Mouse (Mus musculus) cerebellum, postnatal 4 days (tissue): ENCODE measurements around the gene Arf6.
"Not testable (repeated sequence)": the region's sequence is repeated elsewhere in the genome, so short reads cannot be mapped to it uniquely, and the experiment has no call there.

ENCODE experiments used
- DNase-seq, 2 experiments: peaks; one replicate each; pipeline ENCODE4 v3.0.0; 2022; ENCODE audit warnings: low spot score in 2 of 2, mixed read lengths in 1 of 2

Gene Arf6

DNA sequence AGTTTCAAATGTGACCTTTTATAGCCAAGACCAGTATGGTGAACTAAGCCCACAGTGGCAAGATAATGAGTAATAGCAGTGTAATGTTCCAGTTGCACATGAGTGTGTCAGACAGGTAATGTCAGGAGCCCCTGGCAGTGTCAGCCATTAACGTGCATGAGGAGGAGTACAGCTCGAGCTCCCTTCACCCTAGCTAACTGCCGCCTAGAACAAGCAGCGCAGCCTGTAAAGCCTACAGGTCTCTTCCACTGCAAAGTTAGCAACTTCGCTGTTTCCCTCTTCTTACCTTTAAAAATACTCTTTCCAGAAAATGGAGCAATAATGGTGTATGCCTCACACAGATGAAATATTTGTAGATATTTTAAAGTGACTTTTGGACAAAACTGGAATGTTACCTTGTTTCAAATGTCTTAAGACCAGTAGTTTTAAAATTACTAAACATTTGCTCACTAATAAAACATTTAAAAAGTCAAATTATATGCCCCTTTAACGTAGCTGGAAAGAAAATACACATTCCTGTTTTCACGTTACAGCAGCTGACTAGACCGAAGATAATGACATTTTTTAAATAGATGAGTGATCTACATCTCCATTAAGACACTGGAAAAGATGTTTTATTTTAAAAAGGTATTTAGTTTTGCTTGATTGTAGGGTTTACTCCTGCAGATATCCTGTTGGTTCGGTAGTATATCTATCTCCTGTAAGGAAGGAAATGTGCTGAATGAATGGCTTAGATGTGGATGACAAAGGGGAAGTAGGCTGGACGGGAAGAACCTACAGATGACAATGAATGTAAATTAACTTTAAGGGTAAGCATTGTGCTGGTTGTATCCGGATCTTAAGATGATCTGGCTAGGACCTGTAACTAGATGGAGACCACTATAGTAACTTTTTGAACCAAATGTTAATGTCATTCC, 2.2 kb downstream of the Arf6 start:
- no peak for DNase-seq

DNA sequence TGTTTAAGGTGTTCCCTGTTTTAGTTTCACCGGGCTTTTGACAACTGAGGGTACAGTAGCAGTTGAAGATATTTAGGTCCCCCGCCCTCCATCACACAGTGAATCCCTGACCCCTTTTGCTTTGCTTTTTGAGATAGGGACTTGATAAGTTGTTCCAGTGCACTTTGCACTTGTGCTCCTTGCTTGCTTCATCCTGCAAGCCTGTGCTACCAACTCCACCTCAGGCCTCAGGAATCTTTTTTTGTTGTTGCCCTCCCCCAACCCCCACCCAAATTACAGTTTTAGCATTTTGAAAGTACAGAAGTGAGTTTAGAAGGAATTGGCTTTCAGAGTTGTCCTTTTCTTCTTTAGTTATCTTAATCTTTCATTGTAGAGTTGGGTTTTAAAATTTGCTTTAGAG, 4.2 kb downstream of the Arf6 start:
- DNase-seq = no peak

DNA sequence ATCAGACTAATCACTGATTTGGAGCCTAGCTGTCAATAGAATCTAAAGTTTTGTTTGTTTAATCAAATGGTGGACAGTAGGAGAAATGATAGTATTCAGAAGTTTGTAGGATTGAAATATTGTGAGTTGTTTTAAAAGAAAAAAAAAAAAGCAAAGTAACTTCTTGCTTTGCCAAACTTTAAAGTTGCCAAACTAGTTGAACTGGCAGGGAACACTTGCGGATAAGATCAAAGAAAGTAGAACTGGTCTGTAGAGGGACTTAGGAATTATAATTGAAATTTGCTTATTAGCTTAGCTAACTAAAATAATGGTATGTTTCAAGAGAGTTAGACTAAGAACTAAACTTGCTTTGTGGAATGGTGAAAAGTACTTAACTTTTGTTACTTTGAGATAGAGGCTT, 5.2 kb downstream of the Arf6 start:
- no peak for DNase-seq

GRCm38 (mm10) chr12:69377636-69378035, 5.7 kb downstream of the Arf6 start:
- not testable (repeated sequence) for DNase-seq

DNA sequence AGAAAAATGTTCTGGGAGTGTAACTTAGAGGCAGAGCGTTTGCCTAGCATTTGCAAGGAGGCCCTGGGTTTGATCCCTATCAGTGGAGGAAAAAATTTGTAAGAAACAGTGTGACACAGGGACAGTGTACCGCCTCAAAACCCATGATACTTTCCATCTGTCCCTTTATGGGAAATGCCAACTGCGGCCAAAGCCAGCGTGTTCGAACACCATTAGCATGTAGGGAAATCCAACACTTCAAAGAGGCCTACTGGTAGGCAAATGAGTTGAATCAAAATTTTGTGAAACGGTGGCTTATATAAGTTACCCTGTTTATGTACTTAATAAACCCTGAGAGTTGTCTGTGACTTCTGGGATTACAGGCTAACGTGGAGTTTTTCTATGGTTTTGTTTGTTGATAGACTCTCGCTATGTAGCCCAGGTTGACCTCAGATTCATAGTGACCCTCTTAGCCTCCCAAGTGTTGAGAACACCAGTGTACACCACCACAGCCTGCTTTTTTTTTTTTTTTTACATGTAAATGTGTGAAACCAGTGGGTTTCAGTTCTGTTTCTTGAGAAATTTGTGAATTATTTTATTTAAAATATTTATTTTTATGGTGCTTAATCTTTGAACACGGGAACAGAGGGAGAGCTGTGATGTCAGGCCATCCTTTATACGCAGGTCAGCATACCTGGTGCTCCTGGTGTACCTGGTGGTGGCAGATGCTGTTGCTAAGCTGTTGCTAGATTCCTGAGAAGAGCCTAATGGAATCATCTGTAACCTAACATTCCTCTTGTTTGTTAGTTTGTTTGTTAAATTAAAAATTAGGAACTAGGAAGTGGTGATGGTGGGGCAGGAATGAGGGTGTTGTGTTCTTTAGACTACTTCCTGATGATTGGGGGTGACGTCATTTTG, 6.9 kb downstream of the Arf6 start:
- DNase-seq = no peak

- DNase-seq = no peak
Observed at GRCm38 (mm10) chr12:69382880-69383279, 10.9 kb downstream of the Arf6 start.

DNA sequence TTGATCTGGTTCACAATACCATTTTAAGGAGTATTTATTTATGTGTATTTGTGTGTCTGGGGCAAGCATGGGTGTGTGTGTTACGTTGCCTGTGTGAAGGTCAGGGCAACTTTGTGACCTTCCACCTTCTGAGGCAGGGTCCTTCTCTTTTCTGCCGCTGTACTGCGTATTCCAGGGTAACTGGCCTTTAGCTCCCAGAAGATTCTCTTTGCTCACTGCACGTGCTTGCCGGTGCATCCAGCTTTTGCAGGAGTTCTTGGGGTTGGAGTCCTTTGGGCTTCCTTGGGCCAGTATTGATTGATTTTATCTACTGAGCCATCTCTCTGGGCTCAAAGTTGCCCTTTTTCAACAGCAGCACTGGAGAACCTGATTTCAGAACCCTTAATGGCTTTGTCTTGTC, 12.7 kb downstream of the Arf6 start:
- DNase-seq = no peak

- DNase-seq = no peak
Observed at GRCm38 (mm10) chr12:69385542-69386280, 13.8 kb downstream of the Arf6 start.

DNA sequence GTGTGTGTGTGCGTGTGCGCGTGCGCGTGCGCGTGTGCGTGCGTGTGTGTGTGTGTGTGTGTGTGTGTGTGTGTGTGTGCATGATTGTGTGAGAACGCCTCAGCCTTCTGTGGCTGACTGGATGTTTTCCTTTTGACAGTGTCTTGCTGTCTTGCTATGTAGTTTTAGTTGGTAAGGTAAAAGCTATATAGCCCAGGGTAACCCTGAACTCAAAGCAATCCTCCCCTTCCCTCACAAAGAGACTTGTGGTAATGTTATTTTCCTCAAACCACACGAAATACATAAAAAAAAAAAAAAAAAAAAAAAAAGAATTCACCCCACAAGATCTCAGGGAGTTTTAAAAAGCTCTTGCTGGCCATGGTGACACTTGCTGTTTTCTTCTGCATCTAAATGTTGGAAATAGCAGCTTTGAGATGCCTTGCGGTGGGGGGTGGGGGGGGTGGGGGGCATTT, 14.4 kb downstream of the Arf6 start:
- DNase-seq = not testable (repeated sequence)

DNA sequence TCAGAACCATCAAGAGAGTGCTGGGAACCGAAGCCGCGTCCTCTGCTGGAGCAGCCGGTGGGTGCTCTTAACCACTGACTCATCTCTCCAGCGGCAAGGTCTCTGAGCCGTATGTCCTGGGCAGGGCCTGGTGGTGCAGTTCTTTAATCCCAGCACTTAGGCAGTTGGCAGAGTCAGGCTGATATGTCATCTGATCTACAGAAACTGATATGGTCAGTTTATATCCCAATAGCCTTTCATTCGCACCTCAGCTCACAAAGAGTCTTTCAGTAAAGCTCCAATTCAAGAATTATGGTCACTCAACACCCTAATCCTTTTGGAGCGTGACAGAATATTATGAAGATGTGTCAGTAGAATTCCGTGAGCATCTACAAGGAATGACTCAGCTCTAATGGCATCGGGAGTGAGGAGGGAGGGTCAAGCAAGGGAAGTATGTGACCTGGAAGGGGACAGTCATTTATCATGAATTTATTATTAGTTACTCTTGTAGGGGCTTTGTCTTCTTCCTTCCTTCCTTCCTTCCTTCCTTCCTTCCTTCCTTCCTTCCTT, 16.4 kb downstream of the Arf6 start:
- DNase-seq = no peak

GRCm38 (mm10) chr12:69389273-69389938, 17.5 kb downstream of the Arf6 start:
- DNase-seq = no peak

- no peak for DNase-seq
Observed at GRCm38 (mm10) chr12:69390000-69390698, 18.2 kb downstream of the Arf6 start.

- DNase-seq = no peak
Observed at GRCm38 (mm10) chr12:69393076-69393475, 21.1 kb downstream of the Arf6 start.

- DNase-seq = peak; percentile 26 to 79
Observed at GRCm38 (mm10) chr12:69394456-69394855, 22.5 kb downstream of the Arf6 start.

DNA sequence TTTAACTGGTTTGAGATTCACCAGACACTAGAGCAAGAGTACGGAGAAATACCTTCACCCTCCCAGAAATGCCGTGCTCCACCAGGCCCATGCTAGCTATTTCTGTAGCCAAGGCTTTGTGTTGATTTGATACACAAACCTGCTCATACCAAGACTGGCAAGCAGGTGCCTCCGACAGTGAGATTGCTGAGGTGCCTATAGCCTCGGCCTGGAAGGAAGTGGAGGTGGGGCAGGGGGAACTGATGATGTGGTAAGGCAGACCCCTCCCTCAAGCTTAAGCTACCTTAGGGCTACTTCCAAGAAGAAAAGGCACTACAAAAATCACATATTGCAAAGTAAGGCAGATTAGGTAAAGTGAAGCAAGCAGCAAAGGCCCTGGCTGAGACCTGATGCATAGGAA, 28.4 kb downstream of the Arf6 start:
- no peak for DNase-seq

GRCm38 (mm10) chr12:69400871-69401286, 28.9 kb downstream of the Arf6 start:
- DNase-seq = no peak

DNA sequence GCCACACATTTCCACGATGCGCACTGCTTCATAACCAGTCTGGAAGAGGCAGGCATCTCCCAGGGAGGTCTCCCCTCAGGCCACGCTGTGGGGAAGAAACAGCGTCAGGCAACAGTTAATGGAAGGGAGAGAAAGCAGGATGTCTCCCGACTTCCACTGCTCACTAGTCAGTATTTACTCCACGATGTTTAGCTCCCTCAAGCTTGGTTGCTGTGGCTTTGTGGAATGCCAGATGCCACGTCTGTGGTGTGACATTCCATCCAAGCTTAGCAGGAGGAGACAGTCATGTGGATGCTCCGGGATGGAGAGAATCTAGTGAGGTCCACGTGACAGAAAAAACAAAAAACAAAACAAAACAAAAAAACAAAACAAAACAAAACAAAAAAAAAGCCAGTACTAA, 30.1 kb downstream of the Arf6 start:
- DNase-seq = no peak

DNA sequence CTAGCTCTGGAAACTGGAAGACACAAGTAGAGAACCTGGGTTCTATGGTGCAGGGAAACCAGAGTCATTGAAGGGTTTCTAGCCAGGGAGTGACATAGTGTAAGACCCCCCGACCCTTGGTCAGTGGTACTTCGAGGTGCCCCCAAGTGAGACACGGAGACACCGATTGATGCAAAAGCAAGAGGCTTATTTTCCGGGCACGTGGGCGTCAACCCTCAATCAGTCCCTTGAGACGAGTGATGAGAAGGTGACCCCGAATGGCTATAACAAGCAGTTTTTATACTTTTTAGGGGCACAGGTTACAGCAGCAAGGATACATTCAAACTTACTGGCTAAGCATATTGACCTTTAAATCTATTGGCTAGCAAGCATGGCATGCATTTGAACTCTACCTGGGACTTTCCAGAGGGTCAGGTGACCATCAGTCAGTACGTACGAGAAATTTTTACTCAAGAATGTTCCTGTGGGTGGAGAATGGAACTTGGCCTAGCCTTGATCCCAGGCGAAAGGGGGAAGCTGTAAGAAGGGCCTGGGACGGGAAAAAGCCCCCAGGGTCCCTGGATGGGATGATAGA, 30.7 kb downstream of the Arf6 start:
- no peak for DNase-seq

- DNase-seq = no peak
Observed at GRCm38 (mm10) chr12:69410767-69411166, 38.8 kb downstream of the Arf6 start.

- DNase-seq = no peak
Observed at GRCm38 (mm10) chr12:69411936-69412335, 40.0 kb downstream of the Arf6 start.
